Mouse (Mus musculus) kidney, postnatal 0 days (tissue): ENCODE measurements at regions not wholly inside any gene's neighbourhood (a gene's known extent, or its start where the extent isn't known, plus 50 kb on each side); places are given as distances from the start of the nearest gene placed in this dataset.
"Not testable (repeated sequence)": the region's sequence is repeated elsewhere in the genome, so short reads cannot be mapped to it uniquely, and the experiment has no call there.

Source experiments
- ATAC-seq: fragments of 200-750 bp; cut with Nextera tagmentation; replicated peaks from 2 replicates; pipeline ENCODE4 v1.8.0; 2017; ENCODE audit warnings: low read depth, moderate number of reproducible peaks, moderate TSS enrichment, moderate library complexity; ENCODE audit not compliant: low FRiP score
- DNase-seq: peaks from one replicate; pipeline ENCODE4 v3.0.0-alpha.2; 2016; ENCODE audit warnings: low spot score
- H3K27ac ChIP-seq: fragments of 300-500 bp; sonication (generic); 2 replicates; pipeline ENCODE4 v1.5.1; 2014; ENCODE audit warnings: mild to moderate bottlenecking
- H3K27me3 ChIP-seq: fragments of 300-500 bp; sonication (generic); 2 replicates; pipeline ENCODE4 v1.6.1; 2014; ENCODE audit warnings: low read length, mixed read lengths; ENCODE audit not compliant: insufficient read depth
- H3K36me3 ChIP-seq: fragments of 300-500 bp; sonication (generic); 2 replicates; pipeline ENCODE4 v1.6.1; 2014; ENCODE audit warnings: low read length, mixed read lengths; ENCODE audit not compliant: insufficient read depth
- H3K4me1 ChIP-seq: fragments of 300-500 bp; sonication (generic); replicated peaks from 2 replicates; pipeline ENCODE4 v1.6.1; 2014; ENCODE audit warnings: antibody characterized with exemption, low read length, mixed read lengths; ENCODE audit not compliant: insufficient read depth
- H3K4me2 ChIP-seq: fragments of 300-500 bp; sonication (generic); 2 replicates; pipeline ENCODE4 v1.6.1; 2014; ENCODE audit warnings: mild to moderate bottlenecking, low read length, moderate library complexity, mixed read lengths
- H3K4me3 ChIP-seq: fragments of 300-500 bp; sonication (generic); replicated peaks from 2 replicates; pipeline ENCODE4 v1.5.1; 2014; ENCODE audit warnings: low read depth, low read length
- H3K9ac ChIP-seq: fragments of 300-500 bp; sonication (generic); 2 replicates; pipeline ENCODE4 v1.6.1; 2014; ENCODE audit warnings: low read depth, low read length
- H3K9me3 ChIP-seq: fragments of 300-500 bp; sonication (generic); replicated peaks from 2 replicates; pipeline ENCODE4 v1.6.1; 2016; ENCODE audit warnings: low read length, inconsistent platforms, mixed read lengths
- CTCF ChIP-seq: IDR thresholded peaks from 2 replicates; pipeline ENCODE4 v1.5.1; 2016; ENCODE audit warnings: antibody characterized with exemption, low read depth, mild to moderate bottlenecking, moderate library complexity
- WGBS: fragments of 180-500 bp; shearing (Covaris S2); extraction: QIAGEN DNeasy Blood & Tissue Kit; methylation state at CpG from one replicate; pipeline ENCODE4 v1.1.7; 2014; 5-methylcytosine and 5-hydroxymethylcytosine counted together

GRCm38 (mm10) chr14:13011099-13011498 is 188.2 kb upstream of the Cadps start:
- H3K4me3 ChIP-seq: no peak overlapping the region
- H3K9ac ChIP-seq: no peak overlapping the region
- H3K36me3 ChIP-seq: no peaks in the 10 kb centered on the region
- ATAC-seq: no peak
- no peak for DNase-seq
- no peaks in the 10 kb centered on the region for H3K27me3 ChIP-seq
- TF ChIP-seq CTCF: no peak
- no peaks in the 10 kb centered on the region for H3K4me1 ChIP-seq
- no peak overlapping the region for H3K4me2 ChIP-seq
- 71% methylated on average over 3 of the region's 3 CpGs for WGBS
- H3K27ac ChIP-seq: no peak overlapping the region
- H3K9me3 ChIP-seq: no peaks in the 10 kb centered on the region

- no peak overlapping the region for H3K4me2 ChIP-seq
- no peak overlapping the region for H3K27ac ChIP-seq
- WGBS: 87% methylated on average over 1 of the region's 1 CpGs
- H3K4me3 ChIP-seq: no peak overlapping the region
- no peaks in the 10 kb centered on the region for H3K36me3 ChIP-seq
- no peak overlapping the region for H3K9ac ChIP-seq
- H3K9me3 ChIP-seq: no peaks in the 10 kb centered on the region
- DNase-seq (no peak), ATAC-seq (no peak)
- H3K4me1 ChIP-seq: no peaks in the 10 kb centered on the region
- H3K27me3 ChIP-seq: no peaks in the 10 kb centered on the region
- TF ChIP-seq CTCF: no peak
These were observed 178.3 kb upstream of the Cadps start for GRCm38 (mm10) chr14:13000997-13001699.

GRCm38 (mm10) chr14:12979416-12979815 is 156.5 kb upstream of the Cadps start:
- no peak overlapping the region for H3K9ac ChIP-seq
- no peak overlapping the region for H3K4me3 ChIP-seq
- DNase-seq: no peak
- no peaks in the 10 kb centered on the region for H3K4me1 ChIP-seq
- H3K4me2 ChIP-seq: no peak overlapping the region
- no peak for ATAC-seq
- no peaks in the 10 kb centered on the region for H3K36me3 ChIP-seq
- no peaks in the 10 kb centered on the region for H3K27me3 ChIP-seq
- TF ChIP-seq CTCF: no peak
- H3K27ac ChIP-seq: no peak overlapping the region
- H3K9me3 ChIP-seq: no peaks in the 10 kb centered on the region

- Histone ChIP-seq H3K27me3 (no peaks in the 10 kb centered on the region), H3K4me1 (no peaks in the 10 kb centered on the region), H3K4me3 (no peak overlapping the region), H3K27ac (no peak overlapping the region), H3K36me3 (no peaks in the 10 kb centered on the region), H3K9me3 (no peaks in the 10 kb centered on the region), H3K4me2 (no peak overlapping the region), H3K9ac (no peak overlapping the region)
- TF ChIP-seq CTCF: no peak
- ATAC-seq: no peak
- no peak for DNase-seq
- WGBS: 13% methylated on average over 1 of the region's 1 CpGs
These were observed 143.6 kb upstream of the Cadps start for GRCm38 (mm10) chr14:12966441-12966840.

GRCm38 (mm10) chr14:12957896-12958295 is 135.0 kb upstream of the Cadps start:
- H3K4me2 ChIP-seq, H3K9ac ChIP-seq, H3K9me3 ChIP-seq, H3K27ac ChIP-seq, H3K36me3 ChIP-seq, H3K27me3 ChIP-seq, DNase-seq, ATAC-seq, H3K4me1 ChIP-seq, H3K4me3 ChIP-seq: not testable (repeated sequence)
- 80% methylated on average over 2 of the region's 2 CpGs for WGBS

GRCm38 (mm10) chr14:12950922-12951321 is 128.0 kb upstream of the Cadps start:
- TF ChIP-seq CTCF: no peak
- H3K9ac ChIP-seq: no peak overlapping the region
- H3K9me3 ChIP-seq: no peaks in the 10 kb centered on the region
- no peak overlapping the region for H3K4me2 ChIP-seq
- DNase-seq (no peak), ATAC-seq (no peak)
- WGBS: 97% methylated on average over 1 of the region's 1 CpGs
- no peak overlapping the region for H3K27ac ChIP-seq
- no peaks in the 10 kb centered on the region for H3K4me1 ChIP-seq
- no peaks in the 10 kb centered on the region for H3K36me3 ChIP-seq
- H3K27me3 ChIP-seq: no peaks in the 10 kb centered on the region
- H3K4me3 ChIP-seq: no peak overlapping the region
